Mouse (Mus musculus): ENCODE results near the gene Tlx2. TPM values are rescaled to one million over a fixed set of nuclear protein-coding genes. Genes with fewer than 3 reads are reported as not detected.

The Tlx2 gene
- total RNA-seq, 4 experiments from 2014 or later: not detected

GRCm38 (mm10) chr6:83054871-83055431, 15.1 kb downstream of the Tlx2 start, which contains the start of gene Htra2:
TSS of gene Htra2 (minus strand) at chr6:83055273.
- peak in 1 of 2 experiments; percentile 32 for DNase-seq (ENCODE audit: low spot score in 2 of 2)

- peak; percentile 92 to 98 for DNase-seq (ENCODE audit: low spot score in 2 of 2)
These were observed 15.8 kb downstream of the Tlx2 start, which contains the start of gene Aup1 for GRCm38 (mm10) chr6:83054074-83054851. TSS of gene Aup1 (plus strand) at chr6:83054521.

DNA sequence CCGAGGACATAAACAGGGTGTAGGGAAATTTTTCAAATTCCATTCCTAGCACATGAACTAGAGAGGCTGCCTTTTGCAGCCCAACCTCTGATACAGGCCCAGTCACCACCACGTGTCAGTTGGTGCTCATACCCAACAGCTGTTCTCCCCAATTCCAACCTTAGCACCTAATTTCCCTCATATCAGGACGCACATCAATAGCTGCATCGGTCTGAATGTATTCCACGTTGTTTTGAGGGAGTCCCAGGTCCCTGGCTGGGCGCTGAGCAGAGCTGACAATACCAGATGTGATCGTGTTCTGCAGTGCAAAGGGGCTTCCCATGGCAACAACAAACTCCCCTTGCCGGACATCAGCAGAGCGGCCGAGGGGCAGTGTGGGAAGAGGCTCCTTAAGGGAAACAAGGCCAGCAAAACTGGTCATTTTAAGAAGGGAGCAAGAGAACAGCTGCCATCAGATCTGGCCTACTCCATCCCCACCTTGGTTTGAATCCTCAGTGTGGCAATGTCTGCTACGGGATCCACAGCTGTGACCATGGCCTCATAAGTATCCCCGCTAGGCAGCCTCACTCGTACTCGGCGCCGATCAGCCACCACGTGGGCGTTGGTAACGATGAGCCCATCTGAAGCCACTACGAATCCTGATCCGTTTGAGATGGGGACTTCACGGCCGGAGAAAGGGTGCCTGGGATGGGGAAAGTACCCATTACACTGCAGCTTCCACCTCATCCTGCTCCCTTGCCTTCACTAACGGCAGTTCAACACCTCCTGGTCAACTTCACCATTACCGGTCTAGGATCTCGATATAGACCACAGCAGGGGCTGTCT, 16.7 kb downstream of the Tlx2 start:
- DNase-seq (ENCODE audit: low spot score in 2 of 2): no peak

- no peak for DNase-seq (ENCODE audit: low spot score in 2 of 2)
These were observed 20.7 kb downstream of the Tlx2 start for GRCm38 (mm10) chr6:83049367-83049766.

DNA sequence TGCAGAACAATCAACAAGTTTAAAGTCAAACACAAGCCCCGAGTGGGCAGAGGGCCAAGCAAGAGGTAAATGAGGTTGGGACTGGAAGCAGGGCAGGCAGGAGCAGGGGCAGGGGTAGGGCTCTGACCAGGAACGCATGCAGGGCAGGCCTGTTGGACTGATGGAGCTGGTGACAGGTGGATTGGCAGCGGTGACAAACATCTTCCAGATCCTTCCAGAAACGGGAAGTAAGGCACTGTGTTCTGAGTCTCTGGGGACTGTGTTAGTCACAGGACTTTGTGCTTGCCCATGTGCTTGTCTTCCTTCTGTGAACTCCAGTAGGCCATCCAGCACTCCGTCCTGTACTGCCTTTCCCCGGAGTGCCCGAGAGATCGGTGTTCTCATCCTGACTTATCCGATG, 25.4 kb downstream of the Tlx2 start:
- no peak for DNase-seq (ENCODE audit: low spot score in 2 of 2)

DNA sequence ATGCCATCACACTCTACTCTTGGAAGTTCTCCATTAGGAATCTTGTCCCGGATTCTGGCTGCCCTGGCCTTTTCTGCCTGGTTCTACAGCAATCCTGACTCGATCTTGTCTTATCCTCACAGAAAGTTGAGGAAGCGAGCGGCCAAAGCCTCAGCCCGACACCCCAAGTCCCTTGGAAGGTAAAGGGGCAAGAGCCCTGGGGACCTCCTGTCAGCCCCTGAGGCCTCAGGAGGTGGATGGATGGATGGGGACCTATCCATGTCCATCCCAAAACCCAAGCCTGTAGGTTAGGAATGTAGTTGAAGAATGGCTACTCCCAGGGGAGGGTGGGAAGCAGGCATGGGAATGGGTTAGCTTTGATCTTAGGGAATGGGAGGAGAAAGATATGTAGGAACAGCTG, 26.1 kb downstream of the Tlx2 start:
- no peak for DNase-seq (ENCODE audit: low spot score in 2 of 2)

- no peak for DNase-seq (ENCODE audit: low spot score in 2 of 2)
These were observed 26.5 kb downstream of the Tlx2 start for GRCm38 (mm10) chr6:83043561-83043960.

DNA sequence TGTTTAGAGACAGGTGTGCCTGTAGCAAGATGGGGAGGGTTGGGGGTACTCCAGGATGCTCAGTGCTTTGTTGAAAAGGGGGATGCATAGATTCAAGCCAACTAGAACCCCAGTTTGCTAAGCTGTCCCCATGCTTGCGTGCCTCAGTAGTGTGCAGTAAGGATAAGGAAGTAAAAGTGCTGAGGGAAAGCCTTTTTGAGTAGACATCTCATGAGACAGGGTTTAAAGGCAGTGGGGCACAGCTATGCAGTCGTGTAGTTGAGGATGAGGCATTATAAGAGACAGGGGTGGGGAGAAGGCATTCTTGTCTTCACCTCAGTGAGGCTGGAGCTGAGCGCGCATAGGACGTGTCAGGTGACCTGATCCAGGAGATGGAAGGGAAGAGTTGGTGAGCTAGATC, 29.5 kb downstream of the Tlx2 start:
- no peak for DNase-seq (ENCODE audit: low spot score in 2 of 2)

GRCm38 (mm10) chr6:83038496-83039012, 31.5 kb downstream of the Tlx2 start:
- peak; percentile 76 to 95 for DNase-seq (ENCODE audit: low spot score in 2 of 2)

DNA sequence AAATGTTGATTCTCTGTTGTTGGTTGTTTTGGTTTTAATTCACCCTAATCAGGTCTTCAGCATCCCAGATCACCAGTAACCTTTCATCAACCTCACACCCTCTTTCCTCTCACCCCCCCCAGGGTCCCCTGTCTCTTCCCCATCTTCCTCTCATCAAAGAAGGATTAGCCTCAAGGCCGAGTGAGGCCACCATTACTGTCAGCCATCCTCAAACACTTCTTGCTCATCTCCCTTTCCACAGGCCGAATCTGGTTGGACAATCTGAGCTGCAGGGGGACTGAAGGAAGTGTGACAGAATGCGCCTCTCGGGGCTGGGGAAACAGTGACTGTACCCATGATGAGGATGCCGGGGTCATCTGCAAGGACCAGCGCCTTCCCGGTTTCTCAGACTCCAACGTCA, 32.9 kb downstream of the Tlx2 start:
- no peak for DNase-seq (ENCODE audit: low spot score in 2 of 2)

DNA sequence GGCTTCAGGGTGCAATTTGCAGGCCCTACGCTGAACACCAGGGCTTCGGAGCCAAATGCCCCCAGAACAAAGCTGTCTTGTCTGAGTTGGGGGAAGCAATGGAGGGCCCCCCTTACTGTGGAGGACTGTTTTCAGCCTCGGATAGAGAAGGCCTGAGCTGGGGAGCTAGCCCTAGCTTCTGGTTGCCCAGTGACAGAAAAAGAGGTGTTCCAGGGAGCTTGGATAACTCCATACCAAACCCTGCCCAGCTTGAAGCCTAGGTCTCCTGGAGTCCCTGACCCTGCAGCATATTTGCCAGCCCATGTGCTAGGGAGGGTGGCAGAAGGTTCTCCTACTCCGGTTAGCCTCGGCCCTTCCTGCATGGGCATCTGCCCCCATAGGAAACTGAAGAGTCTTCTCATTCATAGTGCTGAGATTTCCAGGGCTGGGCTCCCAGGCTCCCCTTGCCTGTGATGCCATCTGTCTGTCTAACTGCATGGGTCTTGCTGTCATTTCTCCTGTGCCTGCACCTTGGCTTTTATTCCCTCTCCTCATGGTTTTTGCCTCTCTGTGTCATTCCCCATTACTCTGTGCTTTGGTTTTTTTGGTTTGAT, 35.5 kb downstream of the Tlx2 start:
- no peak for DNase-seq (ENCODE audit: low spot score in 2 of 2)

DNA sequence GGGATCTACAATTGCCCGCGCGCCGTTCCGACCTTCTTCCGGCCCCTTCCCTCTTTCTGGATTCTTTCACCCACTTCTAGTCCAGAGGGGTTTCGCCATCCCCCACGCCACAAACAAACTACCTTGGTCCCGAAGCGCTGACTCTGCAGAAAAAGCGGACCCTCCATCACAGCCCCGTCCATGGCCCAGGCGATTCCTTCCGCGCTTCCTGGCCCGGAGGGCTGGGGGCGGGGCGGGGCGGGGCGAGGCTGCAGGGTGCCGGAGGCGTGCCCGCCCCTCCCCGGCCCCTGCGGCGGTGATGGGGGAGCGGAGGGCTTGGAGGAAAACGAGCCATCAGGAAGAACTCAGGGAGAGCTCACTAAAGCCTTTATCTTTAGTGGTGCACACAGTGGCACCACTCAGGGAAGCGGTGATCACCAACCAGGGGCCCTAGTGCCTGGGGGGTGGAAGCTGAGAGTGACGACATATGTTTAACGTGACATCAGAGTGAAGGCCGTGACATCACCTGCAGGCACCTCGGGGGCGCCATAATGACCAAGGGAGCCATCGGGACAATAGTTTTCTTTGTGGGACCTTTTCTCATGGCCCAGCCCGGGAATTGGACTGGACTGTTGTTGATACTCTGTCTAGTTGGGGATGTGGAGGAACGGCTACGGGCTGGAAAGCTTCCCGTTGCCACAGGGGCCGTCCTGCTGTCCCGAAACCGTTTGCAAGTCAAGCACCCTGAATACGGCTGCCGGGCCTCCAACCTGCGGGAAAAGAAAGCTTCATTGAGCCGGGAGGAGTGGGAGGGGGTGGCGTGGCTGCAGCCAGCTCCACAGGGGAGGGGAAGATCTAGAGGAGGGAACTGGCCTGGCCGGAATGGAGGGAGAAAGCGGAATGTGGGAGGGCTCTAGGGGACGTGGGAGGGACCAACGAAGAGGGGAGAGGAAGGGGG, 36.6 kb downstream of the Tlx2 start, which contains the start of the genes Dok1 and Loxl3:
TSS of gene Dok1 (minus strand) at position 223 of the 937 bp plus-strand sequence.
TSS of gene Loxl3 (plus strand) at position 925 of the 937 bp plus-strand sequence.
- DNase-seq (ENCODE audit: low spot score in 2 of 2): no peak

DNA sequence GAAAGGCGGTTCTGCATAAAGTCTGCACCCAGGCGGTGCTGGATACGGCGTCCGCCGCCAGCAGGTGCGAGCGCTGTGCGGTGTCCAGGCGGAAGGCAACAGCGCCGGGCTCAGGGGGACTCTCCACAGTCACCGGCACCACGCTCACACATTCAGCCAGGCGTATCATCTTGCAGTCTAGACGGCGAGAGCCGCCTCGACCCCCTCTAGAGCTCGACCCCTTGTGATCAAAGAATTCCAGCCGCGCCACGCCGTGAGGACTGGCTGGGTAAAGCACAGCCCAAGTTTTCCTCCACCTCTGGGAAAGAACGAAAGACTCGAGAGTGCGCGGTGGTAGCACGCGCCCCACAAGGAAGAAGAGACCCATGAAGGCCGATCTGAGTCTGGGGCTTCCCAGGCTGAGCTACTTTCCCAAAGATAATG, 37.3 kb downstream of the Tlx2 start:
- no peak for DNase-seq (ENCODE audit: low spot score in 2 of 2)

DNA sequence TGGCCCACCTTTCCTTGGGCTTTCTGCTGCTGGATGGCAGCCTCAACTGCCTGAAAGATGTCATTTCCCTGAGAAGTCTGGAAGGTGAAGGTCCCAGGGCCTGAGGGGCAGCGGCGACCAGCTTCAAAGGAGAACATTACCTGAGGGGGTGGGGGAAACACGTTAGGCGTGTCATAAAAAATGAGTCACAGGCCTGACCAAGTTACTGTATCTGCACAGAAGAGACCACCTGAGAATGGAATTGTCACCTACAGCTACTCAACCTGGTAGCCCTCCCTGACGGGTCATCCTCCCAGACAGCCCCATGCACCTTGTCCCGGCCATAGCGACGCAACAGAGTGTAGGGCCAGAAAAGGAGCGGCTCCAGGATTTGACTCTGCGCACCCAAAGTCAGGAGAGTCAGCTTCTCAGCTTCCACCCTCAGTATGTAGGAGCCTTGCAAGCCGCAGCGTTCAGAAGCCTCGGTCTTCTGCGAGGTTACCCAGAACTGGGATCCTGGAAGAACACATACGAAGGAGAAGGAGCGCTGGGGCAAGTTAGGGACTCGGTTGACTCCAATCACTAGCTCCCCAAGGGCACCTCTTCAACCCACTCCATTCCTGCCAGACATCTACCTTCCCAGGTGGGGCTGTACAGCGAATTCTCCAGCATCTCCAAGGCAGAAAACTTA, 38.0 kb downstream of the Tlx2 start:
- no peak for DNase-seq (ENCODE audit: low spot score in 2 of 2)

DNA sequence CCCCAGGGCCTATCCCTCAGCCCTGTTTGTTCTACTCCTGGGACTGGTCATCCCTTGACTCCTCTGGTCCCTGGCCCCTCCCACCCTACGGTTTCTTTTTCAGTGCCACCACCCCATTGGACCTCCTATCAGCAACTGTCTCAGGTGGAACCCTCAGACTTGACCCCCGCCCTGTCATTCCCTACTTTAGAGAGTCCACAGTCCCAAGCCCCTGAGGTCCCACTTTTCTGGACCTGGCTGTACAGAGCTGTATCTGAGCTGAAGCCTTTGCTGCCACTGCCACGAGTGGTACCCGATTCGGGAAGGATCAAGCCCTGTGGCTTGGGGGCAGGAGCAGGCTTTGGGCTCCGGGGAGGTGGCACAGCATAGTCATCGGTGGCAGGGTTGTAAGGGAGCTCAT, 39.0 kb downstream of the Tlx2 start:
- DNase-seq (ENCODE audit: low spot score in 2 of 2): no peak

GRCm38 (mm10) chr6:83029777-83030176, 40.3 kb downstream of the Tlx2 start:
- no peak for DNase-seq (ENCODE audit: low spot score in 2 of 2)

- DNase-seq (ENCODE audit: low spot score in 2 of 2): no peak
These were observed 42.4 kb downstream of the Tlx2 start for GRCm38 (mm10) chr6:83027706-83028105.

DNA sequence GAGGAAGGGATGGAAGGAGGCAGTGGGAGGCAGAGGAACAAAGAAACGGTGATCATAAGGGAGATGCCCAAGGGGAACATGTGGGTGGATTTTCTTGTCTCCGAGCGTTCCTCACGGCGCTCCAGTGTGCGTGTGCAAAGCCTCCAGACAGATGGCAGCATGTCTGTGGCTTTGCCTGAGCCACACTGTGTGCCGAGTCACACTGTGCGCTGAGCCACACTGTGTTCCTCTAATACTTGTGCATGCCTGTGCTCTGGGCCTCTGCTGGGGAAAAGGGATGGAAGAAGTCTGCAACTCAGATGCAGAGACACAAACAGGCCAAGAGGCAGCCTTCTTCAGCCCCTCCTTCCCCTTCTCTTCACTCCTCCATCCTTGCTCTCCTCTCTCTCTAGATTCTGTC, 42.8 kb downstream of the Tlx2 start:
- no peak for DNase-seq (ENCODE audit: low spot score in 2 of 2)

- no peak for DNase-seq (ENCODE audit: low spot score in 2 of 2)
These were observed 44.9 kb downstream of the Tlx2 start for GRCm38 (mm10) chr6:83025221-83025620.

- DNase-seq (ENCODE audit: low spot score in 2 of 2): no peak
These were observed 45.7 kb downstream of the Tlx2 start for GRCm38 (mm10) chr6:83024421-83024820.

All from left cerebral cortex, adult 8-10 months (tissue).